Mouse (Mus musculus): ENCODE data around the gene Ank.
"Not testable (repeated sequence)": the region's sequence is repeated elsewhere in the genome, so short reads cannot be mapped to it uniquely, and the experiment has no call there.

The Ank gene

DNA sequence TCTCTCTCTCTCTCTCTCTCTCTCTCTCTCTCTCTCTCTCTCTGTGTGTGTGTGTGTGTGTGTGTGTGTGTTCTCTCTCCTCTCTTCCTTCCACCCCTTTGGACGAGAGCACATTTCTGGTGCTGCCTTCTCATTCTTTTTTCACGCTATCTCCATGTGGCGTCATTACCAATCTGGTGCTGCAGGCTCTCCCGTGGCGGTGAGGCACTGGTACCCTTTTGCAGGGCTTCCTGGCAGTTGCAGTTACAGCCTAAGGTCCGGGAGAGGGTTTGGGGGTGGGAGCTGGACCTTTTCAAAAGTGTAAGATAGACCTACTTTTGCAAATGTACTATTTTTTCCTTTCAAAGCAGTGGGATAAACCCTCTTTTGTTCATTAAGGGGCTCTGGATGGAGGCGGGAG lies 1.2 kb downstream of the Ank start:
- DNase-seq, result no peak

DNA sequence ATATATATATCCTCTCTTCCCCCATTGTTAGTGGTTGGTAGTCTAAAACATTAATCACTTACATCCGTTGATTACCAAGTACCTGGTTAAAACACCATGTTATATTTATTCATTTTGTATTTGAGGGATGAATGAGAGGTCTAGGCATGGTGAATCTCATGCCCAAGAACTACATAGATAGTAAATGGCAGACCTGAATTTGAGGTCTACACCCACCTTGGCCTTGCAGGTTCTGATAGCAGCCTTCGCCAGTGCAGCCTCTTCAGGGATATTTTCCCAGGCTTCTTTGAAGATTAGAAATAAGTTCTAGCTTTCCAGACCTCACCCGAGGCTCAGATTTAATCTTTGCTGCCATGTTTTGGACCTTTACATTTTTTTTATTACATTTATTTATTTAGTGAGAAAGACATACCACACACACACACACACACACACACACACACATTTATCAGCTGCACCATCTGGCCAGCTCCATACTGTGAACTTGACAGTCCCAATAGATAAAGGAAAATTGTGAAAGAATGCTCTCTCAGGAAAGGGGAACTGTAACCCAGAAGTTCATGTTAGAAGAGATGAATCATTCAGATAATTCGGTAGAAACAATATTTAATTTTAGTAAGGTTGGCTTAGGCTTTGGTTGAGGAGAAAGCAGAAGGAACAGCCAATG lies 2.5 kb downstream of the Ank start:
- DNase-seq, result no peak

DNA sequence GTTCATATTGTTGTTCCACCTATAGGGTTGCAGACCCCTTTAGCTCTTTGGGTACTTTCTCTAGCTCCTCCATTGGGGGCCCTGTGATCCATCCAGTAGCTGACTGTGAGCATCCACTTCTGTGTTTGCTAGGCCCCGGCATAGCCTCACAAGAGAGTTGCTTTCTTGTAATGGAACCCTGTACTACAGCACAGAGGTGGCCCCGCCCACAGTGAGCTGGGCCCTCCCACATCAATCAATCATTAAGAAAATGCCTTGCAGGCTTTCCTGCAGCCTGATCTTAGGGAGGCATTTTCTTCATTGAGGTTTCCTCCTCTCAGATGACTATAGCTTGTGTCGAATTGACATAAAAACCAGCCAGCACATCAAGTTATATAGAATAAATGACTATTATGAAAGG lies 3.9 kb downstream of the Ank start:
- not testable (repeated sequence) for DNase-seq

DNA sequence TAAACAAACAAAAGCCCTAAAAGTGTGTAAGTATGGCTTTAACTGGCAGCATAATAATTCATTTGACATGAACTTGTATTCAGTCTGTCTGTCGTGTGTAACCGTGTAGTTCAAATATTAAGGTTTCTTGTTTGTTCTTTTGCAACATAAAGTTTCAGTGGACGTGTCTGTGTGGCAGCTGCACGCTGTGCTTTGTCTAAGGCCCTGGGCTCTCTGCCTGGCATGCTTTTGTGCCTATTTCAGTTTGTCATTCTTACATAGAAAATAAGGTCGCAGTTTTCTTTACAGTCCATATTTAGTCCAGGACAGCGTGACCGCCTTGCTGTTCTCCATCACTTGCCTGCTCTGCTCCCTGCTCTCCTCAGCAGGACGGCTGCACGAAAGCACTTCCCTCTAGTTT lies 5.8 kb downstream of the Ank start:
- DNase-seq, result no peak

DNA sequence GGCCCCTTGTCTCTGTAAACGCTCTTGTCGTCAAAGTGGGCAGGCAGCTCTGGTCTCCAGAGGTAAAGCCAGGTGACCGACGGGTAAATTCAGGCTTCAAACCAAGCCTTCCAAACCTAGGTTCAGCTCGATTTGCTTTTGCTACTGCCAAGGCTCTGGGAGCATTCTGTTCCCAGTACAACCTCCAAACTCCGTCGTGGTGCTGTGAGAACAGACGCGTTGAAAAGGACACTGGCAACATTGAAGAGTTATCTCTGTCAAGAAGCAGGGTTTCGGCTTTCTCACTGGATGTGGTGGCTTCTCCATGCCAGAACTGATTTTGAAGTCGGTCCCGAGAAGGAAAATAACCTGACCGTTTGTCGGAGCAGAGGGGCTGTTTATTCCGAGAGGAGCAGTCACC lies 9.5 kb downstream of the Ank start:
- DNase-seq, result no peak

DNA sequence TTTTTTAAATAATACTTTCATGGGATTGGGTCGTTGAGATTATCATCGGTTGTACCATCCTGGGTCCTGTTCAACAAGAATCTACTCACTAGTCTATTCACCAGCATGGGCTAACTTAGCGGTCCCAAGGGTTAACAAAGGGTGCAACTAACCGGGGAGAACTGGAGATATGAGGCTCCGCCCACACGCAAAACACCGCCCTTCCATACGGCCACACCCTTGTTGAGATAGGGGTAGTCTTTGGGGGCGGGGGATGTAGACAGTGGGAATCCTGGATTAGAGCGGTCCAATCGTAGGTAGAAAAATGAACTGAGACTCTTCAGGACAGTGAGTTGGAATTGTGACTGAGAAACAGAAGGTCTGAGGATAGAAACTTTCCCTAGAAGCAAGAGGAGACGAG lies 10.2 kb downstream of the Ank start:
- DNase-seq, result no peak

DNA sequence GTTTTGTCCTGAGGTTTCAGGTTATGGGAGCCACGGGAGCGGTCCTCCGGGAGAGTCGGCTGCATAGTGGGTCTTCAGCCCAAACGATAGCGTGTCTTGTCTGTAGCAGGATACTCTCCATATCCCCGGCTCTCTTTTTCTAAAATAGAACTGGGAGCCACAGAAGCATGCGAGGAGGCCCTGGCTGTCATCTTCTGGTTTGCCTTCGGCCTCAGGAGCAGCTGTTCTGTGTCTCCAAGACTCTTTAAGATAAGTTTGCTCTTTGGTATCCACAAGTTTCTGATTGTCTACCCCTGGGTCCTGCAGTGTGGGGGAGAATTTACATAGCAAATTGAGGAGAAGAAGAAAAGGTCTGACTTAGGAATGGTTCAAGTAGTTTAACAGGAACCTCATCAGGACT lies 10.7 kb downstream of the Ank start:
- DNase-seq, result no peak

DNA sequence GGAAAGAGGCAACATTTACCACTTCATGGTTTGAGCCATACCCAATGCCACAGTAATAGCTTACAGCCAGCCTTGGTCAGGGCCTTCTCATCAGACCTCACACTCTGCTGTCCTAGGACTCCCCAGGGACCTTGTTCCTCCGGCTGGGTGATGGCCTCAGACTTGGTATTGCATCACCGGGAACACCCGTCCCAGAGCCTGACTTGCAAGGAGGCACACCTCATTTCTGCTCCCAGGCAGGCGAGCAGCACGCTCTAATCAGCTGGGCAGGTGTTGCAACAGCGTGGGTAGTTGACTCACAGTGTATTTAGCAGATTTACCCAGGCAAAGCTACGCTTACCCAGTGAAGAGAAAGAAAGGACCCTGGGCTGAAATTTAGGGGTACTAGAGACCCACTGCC lies 11.2 kb downstream of the Ank start:
- no peak for DNase-seq

DNA sequence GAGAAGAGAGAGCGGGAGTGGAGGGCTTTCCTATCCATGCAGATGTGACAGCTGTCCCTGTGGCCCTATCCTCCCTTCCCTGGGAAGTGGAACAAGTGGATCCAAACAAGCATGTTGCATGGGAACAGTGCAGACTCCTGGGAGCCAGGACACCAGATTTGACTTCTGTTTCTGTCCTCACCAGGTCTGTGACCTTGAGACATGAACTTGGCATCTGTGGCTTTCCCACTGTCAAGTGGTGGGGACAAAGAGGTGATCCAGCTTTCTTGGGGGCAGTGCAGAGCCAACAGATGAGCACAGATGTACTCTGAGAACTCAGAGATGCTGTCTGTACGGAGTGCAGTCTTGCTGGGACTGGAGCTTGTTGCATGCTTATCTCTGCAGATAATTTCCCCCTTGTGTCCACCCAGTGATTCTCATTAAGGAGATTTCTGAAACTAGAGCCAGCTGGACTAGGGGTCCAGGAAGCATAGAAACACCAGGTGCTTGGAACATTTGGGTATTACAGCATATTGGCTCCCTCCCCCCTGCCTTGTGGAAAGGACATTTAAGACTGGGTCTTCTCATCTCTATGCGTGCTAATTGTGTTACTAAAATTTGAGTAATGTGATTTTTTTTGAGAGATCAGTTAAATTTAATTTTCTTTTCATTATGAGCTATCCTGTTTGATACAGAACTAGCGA lies 14.0 kb downstream of the Ank start:
- DNase-seq, result no peak

DNA sequence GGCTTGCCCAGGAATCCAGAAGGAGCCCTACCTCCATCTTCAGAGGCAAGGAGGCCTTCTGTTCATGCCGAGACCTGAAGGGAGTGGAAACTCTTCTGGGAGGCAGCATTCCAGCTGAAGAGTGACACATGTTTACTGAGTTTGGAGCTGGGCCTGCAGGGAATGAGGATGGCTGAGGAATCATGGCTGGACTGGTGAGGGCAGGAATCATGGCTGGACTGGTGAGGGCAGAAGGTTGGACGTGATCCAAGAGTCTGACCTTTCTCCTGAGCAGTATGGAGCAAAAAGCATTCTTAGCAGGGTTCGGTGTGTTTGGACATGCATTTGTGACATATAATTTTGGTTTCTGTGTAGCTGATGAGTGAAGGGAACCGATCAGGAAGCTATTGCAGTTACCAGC lies 15.5 kb downstream of the Ank start:
- DNase-seq, result no peak

DNA sequence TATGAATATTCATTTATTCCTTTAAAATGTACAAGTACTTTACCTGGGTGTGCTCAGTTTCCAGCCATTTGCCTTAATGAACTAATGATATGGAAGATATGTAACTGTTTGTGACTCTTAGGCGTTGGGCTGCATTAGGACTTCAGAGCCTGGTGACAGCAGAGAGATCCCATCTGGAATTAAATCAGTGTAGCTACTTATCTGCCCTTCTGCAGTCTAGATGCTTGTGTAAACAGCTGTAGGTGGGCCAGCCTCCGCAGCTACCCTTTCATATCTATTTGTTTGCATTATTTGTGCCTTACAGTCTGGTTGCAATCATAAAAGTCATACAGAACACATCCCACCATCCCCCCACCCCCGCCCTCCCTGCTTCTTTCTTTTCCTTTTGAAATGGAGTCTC lies 16.7 kb downstream of the Ank start:
- DNase-seq, result no peak

DNA sequence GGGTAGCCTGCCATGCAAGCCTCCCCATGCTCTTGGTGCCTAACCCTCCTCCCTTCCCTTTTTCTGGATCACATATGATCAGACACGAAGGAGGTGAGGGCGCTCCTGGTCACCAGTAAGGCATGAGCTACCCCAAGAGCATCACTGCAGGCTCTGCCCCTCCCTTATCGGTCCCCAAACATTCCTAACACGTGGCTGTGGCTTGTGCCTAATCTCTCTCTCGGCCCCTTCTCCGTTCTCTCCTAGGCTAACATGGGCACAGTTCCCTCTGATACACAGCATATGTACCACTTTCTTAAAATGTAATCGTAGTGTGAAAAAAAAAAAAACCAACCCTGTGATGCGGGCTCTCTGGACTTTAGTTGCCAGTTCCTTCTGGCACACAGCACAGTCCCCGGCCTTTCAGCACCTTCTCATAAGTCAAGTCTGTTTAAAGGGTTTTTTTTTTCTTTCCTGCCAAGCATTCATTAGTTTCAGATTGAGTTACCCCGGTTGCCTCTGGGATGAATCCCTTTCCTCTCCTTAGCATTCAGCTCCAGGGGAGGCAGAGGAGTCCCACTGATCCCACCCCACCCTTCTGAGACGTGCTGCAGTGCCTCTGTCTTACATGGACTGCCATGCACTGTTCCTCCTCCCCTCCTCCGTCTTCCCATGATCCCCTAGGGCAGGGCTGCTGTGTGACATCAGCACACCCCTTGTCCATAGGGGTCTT lies 19.2 kb downstream of the Ank start:
- no peak for DNase-seq

DNA sequence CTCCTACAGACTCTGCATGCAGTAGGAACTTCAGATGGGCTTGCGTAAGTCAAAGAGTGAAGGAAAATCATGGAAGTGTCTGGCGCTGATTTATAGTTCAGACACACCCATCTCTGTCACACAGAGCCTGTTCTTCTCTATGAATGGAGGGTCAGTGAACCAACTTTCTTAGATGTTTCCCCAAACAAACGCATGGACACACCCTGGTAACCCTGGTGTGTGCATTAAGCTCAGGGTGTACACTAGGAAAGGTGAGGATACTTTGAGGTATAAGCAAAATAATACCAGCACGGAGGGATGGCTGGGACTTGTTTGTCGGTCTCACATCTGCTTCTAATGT lies 19.8 kb downstream of the Ank start:
- no peak for DNase-seq

DNA sequence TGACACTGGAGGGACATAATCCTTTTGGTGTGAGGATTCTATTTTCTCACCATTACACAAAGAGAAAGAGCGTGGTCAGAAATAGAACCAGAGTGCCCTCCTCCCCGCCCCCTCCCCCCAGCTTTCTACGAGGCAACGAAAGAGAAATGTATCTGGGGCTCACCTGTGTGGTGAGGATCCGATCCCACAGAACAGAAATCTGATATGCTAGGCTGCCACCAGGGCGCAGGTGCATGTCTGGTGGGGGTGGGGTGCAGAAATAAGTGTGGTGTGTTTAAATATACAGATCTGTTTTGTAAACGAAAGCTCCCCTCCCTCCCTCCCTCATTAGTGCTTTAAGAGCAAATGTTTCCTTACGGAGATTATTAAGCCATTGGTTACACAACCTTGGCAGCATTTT lies 20.6 kb downstream of the Ank start:
- no peak for DNase-seq

DNA sequence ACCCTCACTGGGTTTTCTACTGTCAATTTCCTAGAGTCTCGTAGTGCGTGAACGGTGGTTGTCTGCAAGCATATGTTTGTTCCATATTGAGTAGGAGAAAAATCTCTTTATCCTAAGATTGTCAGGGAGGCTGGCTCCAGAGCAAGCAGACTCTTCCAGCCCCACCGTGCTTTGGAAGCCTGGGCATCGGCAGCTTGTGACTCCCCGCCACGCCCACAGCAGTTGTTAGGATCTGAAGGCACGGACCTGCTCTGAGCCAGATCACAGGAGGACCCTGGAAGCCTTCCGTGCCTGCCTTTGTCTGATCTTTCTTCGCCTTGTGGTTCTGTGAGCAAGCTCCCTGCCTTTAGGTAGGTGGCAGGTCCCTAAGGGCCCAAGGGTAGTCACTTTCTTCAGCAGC lies 21.6 kb downstream of the Ank start:
- DNase-seq, result no peak

DNA sequence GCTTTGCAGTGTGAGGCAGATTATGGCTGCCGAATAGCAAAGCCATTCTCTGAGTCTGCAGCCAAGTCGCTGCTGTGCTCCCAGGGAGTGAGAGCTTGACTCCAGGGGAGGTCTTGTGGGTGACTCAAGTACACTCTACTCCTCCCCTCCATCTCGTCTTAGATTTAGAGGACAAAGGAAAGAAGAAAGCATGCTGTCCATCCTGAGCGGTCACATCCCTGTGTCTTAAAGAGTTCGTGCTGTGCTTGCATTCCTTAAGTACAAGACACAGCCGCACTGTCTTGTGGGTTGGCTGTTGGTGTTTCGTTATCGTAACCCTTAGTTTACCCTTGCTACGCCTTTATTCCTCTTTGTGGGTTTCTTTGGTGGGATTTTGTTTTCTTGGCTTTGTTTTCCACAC lies 24.2 kb downstream of the Ank start:
- DNase-seq, result no peak

DNA sequence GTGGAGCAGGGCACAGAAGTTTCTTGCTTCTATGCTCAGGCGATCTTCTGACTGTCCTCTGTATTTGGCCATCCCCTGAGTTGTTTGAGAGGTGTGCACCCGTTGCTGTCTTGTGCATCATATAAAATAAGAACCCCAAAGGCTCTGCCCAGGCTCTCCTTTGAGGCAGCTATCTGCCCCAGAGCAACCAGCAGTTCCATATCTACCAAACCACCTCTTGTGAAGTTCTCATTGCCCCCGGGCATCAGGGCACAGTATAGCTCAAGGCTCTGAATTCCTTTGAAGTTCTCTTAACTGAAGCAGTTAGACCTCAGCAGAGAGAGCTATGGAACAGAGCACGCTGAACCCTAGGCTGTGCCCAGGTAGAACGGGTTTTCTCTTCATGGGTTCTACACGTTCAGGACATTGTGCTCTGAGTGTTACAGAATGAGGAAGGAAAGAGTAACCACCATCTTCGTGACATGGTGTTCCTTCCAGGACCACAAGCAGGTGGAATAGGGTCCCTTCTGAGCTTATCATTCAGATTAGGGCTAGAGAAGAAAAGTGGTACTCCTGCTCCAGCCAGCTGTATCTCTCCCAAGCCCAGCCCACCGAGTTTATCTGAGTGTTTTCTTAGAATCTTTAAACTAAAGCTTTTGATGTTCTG lies 25.1 kb downstream of the Ank start:
- no peak for DNase-seq

DNA sequence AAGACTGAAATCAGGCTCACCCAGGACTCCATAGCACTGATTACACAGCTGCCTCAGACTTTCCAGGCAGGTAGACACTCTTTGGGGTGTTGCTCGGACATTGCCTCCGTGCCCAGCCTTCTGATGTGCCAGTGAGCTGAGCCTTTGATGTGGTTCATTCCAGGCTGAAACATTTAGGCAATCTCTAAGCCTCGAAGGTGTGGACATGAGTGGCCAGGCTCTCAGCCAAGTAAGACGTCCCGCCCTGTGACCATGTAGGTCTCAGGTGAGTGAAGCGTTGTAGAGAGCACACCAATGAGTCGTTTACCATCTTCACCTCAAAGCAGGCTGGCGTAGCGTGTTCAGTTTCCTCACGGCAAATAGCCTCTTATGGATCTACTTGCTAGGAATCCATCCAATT lies 25.7 kb downstream of the Ank start:
- no peak for DNase-seq

DNA sequence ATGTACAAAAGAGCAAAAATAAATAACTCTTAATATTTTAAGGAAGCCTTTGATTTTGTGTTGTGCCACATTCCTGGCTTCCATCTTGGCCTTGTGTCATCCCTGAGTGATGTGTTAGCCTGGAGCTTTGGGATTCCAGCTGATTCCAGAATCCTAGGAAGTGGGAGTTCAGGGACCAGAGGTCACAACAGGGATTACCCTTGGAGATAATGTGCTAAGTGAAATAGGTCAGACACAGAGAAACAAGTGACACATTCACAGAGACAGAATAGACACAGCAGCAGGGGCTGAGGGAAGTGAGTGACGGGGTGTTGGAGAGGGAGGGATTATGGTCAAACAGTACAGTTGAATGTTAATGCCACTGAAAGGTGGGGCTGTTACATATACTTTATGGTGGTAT lies 26.3 kb downstream of the Ank start:
- no peak for DNase-seq

DNA sequence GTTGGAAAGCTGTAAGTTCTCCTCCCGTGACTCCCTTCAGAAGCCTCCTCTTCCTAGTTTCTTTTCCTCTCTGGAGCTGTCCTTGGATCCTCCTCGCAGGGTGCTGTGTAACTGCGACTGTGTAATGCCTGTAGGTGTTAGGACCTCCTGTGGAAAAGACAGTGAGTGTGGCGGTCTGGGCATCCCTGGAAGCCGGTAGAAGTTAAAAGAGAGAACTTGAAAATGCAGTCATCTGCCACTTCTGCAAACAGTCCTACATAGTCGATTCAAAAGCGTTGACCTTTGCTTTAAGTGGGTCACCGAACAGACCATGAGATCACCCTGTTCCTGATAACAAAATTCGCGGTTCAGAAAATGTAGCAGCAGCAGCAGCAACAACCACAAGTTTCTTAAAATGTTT lies 27.0 kb downstream of the Ank start:
- no peak for DNase-seq

DNA sequence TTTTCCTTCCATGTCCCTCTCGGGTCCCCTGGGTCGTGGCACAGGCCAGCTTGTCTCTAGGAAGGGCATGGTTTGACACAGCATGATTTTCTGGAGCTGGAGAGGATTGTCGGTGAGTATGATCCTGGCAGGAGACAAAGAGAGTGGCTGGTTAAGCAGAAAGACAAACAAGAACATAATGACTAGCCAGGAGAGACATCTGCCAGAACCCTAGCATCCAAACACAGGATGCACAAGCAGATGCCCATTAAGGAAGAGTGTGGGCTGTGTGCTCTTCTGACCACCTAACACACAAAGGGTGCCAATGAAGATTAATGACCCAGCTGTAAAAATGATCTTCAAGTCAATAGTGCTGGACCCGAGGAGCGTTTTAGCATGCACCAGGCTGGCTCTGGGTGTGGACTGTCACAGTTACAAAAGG lies 29.5 kb downstream of the Ank start:
- DNase-seq, result no peak

DNA sequence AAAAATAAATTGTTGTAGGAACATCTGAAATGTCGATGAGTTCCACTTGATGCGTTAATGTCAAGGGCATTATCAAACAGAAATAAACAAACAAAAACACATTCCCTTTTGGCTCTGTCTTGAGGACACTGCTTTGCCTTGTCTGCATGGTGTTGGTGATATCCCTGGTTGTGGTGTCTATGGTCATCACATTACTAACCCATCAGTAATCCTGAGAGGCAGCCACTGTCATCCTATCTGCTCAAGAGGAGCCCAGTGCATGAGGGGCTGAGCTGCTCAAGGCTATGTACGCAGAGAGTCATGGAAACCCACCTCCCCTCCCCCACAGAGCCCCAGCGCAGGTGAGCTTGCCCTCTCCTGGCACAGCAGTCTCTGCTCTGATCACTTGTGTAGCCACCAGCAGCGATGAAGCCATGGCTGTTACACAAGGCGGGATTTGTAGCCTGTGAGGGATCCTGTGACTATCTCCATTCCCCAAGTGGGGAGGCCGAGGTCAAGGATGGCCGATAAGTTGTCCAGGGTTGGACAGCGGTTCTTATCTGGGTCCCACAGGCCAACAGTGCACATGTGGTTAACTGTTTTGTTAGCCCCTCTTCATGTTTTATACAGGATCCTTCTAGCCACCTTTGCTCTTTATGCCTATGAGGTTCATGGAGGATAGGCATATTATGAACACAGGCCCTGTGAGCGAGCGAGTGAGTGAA lies 30.3 kb downstream of the Ank start:
- DNase-seq, result no peak

DNA sequence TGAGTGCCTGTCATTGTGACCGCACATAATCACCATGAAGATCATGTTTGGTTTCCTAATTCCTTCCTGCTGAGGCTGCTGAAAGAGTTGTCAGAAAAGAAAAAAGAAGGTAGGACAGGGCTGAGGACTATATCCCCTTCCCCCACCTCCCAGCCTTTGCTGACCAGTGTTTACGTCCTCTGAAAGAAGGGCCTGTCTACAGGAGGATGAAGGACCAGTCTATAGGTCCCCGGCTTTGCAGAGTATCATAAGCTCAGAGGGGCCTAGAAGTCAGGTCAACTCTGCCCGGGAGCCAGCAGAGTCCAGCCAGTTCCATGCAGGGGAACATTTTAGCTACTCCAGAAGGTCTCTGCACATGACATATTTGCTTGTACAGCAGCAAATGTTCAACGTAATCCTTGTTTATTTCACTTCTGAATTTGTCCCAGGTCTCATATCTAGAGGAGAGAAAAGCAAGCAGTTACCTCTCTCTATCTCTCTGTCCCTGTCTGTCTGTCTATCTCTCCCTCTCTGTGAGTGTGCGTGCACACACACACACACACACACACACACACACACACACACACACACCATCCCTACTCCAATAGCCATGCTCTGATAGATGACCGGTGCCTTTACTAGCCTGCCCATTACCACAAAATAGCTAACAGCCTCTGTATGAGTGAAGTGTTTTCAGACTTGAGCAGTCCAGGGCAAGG lies 31.0 kb downstream of the Ank start:
- DNase-seq, result no peak

All from kidney, adult 11 months (tissue).